Mouse (Mus musculus): ENCODE measurements around the gene Smyd2. TPM values are rescaled to one million over a fixed set of nuclear protein-coding genes. Genes with fewer than 3 reads are reported as not detected.

The Smyd2 gene
- polyA plus RNA-seq, 1 experiment from 2014 or later, result 83.1 TPM

DNA sequence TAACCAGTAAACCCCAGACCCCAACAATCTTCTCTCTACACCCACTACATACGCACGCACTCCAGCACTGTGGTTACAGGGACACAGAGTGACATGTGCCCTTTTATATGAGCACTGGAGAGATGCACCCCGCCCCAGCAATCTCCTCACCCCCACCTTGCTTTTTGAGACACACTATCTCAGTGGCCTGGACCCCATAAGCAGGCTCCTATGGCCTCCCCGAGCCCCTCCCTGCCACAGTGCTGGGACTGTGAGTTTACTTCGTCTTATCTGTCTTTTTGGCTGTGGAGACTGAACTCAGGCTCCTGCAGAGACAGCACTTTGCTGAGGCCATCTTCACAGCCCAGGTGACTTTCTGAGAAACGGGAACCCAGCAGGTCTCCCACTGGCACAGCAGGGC is 36.2 kb downstream of the Smyd2 start:
- no peaks in the 10 kb centered on the region for H3K9me3 ChIP-seq
- peaks cover 6% of the 10 kb centered on the region; the same call in 1 of the 2 replicates for H3K4me1 ChIP-seq
- no peak overlapping the region for H3K4me3 ChIP-seq
- H3K36me3 ChIP-seq, result peaks cover 13% of the 10 kb centered on the region; the same call in 1 of the 2 replicates
- no peaks in the 10 kb centered on the region for H3K27me3 ChIP-seq
- H3K9ac ChIP-seq, result no peak overlapping the region
- H3K4me2 ChIP-seq (replicated peaks), result no peak overlapping the region
- no peak overlapping the region for H3K27ac ChIP-seq
- no peak for ATAC-seq (ENCODE audit: insufficient number of reproducible peaks, insufficient read depth, low FRiP score, low TSS enrichment)
- WGBS, result 86% methylated on average over 6 of the region's 6 CpGs

- 0 out of 2 replicates have a peak overlapping the region, but pooled peaks have one; percentile 6 for H3K27ac ChIP-seq
- peaks cover 13% of the 10 kb centered on the region; the same call in 1 of the 2 replicates for H3K36me3 ChIP-seq
- H3K4me3 ChIP-seq, result no peak overlapping the region
- peaks cover 3% of the 10 kb centered on the region; the same call in 1 of the 2 replicates for H3K4me1 ChIP-seq
- 76% methylated on average over 13 of the region's 13 CpGs for WGBS
- H3K9ac ChIP-seq, result no peak overlapping the region
- no peaks in the 10 kb centered on the region for H3K27me3 ChIP-seq
- no peak for ATAC-seq (ENCODE audit: insufficient number of reproducible peaks, insufficient read depth, low FRiP score, low TSS enrichment)
- no peaks in the 10 kb centered on the region for H3K9me3 ChIP-seq
- no peak overlapping the region for H3K4me2 ChIP-seq (replicated peaks)
Measured at GRCm38 (mm10) chr1:189884951-189885350, 37.2 kb downstream of the Smyd2 start.

- Histone ChIP-seq H3K36me3 (peaks cover 13% of the 10 kb centered on the region; the same call in 1 of the 2 replicates), H3K27ac (no peak overlapping the region)
- no peak for ATAC-seq (ENCODE audit: insufficient number of reproducible peaks, insufficient read depth, low FRiP score, low TSS enrichment)
Measured at GRCm38 (mm10) chr1:189883531-189884170, 38.5 kb downstream of the Smyd2 start.

GRCm38 (mm10) chr1:189882886-189883285 is 39.3 kb downstream of the Smyd2 start:
- Histone ChIP-seq H3K27ac (no peak overlapping the region; the same call in 1 of the 2 replicates), H3K9me3 (no peaks in the 10 kb centered on the region)
- 39% methylated on average over 7 of the region's 7 CpGs for WGBS

More at GRCm38 (mm10) chr1:189883531-189884170, 38.5 kb downstream of the Smyd2 start:
- H3K4me3 ChIP-seq, result no peak overlapping the region
- no peaks in the 10 kb centered on the region for H3K9me3 ChIP-seq
- H3K27me3 ChIP-seq, result no peaks in the 10 kb centered on the region
- 36% methylated on average over 18 of the region's 18 CpGs for WGBS
- no peak overlapping the region for H3K4me2 ChIP-seq (replicated peaks)
- no peaks in the 10 kb centered on the region; the same call in 1 of the 2 replicates for H3K4me1 ChIP-seq
- no peak overlapping the region for H3K9ac ChIP-seq

GRCm38 (mm10) chr1:189880745-189881144 is 41.4 kb downstream of the Smyd2 start:
- WGBS, result 78% methylated on average over 14 of the region's 14 CpGs
- no peak overlapping the region for H3K9ac ChIP-seq

More at GRCm38 (mm10) chr1:189882886-189883285, 39.3 kb downstream of the Smyd2 start:
- H3K36me3 ChIP-seq, result peaks cover 13% of the 10 kb centered on the region; the same call in 1 of the 2 replicates
- no peaks in the 10 kb centered on the region for H3K27me3 ChIP-seq
- H3K4me1 ChIP-seq, result no peaks in the 10 kb centered on the region; the same call in 1 of the 2 replicates
- H3K4me2 ChIP-seq (replicated peaks), result no peak overlapping the region
- no peak overlapping the region for H3K4me3 ChIP-seq
- no peak for ATAC-seq (ENCODE audit: insufficient number of reproducible peaks, insufficient read depth, low FRiP score, low TSS enrichment)
- H3K9ac ChIP-seq, result no peak overlapping the region

GRCm38 (mm10) chr1:189879965-189880364 is 42.2 kb downstream of the Smyd2 start:
- Histone ChIP-seq H3K27ac (no peak overlapping the region), H3K27me3 (no peaks in the 10 kb centered on the region), H3K4me2 (replicated peaks) (no peak overlapping the region), H3K9ac (no peak overlapping the region), H3K36me3 (peaks cover 4% of the 10 kb centered on the region; the same call in 1 of the 2 replicates), H3K9me3 (no peaks in the 10 kb centered on the region), H3K4me3 (no peak overlapping the region), H3K4me1 (peaks cover 6% of the 10 kb centered on the region; the same call in 1 of the 2 replicates)
- ATAC-seq (ENCODE audit: insufficient number of reproducible peaks, insufficient read depth, low FRiP score, low TSS enrichment), result no peak
- 76% methylated on average over 8 of the region's 8 CpGs for WGBS

More at GRCm38 (mm10) chr1:189880745-189881144, 41.4 kb downstream of the Smyd2 start:
- no peak overlapping the region for H3K27ac ChIP-seq
- no peak for ATAC-seq (ENCODE audit: insufficient number of reproducible peaks, insufficient read depth, low FRiP score, low TSS enrichment)
- H3K4me2 ChIP-seq (replicated peaks), result no peak overlapping the region
- no peaks in the 10 kb centered on the region for H3K9me3 ChIP-seq
- H3K27me3 ChIP-seq, result no peaks in the 10 kb centered on the region
- no peak overlapping the region for H3K4me3 ChIP-seq
- H3K4me1 ChIP-seq, result no peaks in the 10 kb centered on the region; the same call in 1 of the 2 replicates
- peaks cover 4% of the 10 kb centered on the region; the same call in 1 of the 2 replicates for H3K36me3 ChIP-seq

DNA sequence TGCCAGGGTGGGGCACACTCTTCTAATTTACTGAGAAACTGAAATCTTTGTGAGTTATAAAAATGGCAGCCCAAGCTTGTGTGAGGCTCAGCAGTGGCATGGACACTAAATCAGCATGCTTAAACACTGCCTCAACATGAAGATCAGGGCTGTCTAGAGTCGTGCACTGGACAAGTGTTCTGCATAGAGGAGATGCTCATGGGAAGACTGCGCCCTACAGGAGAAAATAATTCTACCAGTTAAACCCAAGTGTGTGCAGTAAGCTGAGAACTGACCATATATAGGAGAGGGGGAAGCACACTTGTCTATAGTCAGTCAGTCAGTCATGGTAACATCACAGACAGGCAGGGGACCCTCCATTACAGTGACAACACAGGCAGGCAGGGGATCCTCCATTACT is 43.0 kb downstream of the Smyd2 start:
- no peaks in the 10 kb centered on the region for H3K9me3 ChIP-seq
- H3K4me2 ChIP-seq (replicated peaks), result no peak overlapping the region
- H3K27ac ChIP-seq, result no peak overlapping the region; the same call in 1 of the 2 replicates
- H3K27me3 ChIP-seq, result no peaks in the 10 kb centered on the region
- 0 out of 2 replicates have a peak, but pooled peaks have one; percentile 4 for ATAC-seq (ENCODE audit: insufficient number of reproducible peaks, insufficient read depth, low FRiP score, low TSS enrichment)
- H3K36me3 ChIP-seq, result peaks cover 4% of the 10 kb centered on the region; the same call in 1 of the 2 replicates
- H3K4me1 ChIP-seq, result peaks cover 6% of the 10 kb centered on the region; the same call in 1 of the 2 replicates
- no peak overlapping the region for H3K4me3 ChIP-seq
- 61% methylated on average over 2 of the region's 2 CpGs for WGBS
- H3K9ac ChIP-seq, result no peak overlapping the region

DNA sequence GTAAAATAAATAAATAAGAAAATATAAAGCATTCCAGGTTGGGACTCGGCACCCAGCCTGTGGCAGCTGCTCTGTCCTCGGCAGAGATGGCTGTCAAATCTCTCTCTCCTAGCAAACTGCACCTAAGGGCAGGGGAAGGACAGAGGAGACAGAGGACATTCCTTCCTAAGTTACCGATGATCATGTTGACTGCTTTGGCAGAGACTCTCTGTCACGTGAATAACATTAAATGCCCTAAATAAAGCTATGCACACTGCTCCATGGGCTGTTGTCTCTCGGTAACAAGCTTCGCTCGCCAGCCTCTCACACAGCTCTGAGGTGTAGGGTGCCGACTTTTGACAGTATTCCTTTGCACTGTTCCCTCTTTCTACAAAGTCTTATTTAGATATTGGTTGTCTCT is 46.0 kb downstream of the Smyd2 start:
- 0 out of 2 replicates have a peak, but pooled peaks cover 5% of the 10 kb centered on the region for H3K36me3 ChIP-seq
- H3K4me2 ChIP-seq (replicated peaks), result no peak overlapping the region
- no peaks in the 10 kb centered on the region for H3K27me3 ChIP-seq
- no peak overlapping the region for H3K4me3 ChIP-seq
- H3K9me3 ChIP-seq, result no peaks in the 10 kb centered on the region
- H3K9ac ChIP-seq, result no peak overlapping the region
- no peak for ATAC-seq (ENCODE audit: insufficient number of reproducible peaks, insufficient read depth, low FRiP score, low TSS enrichment)
- H3K4me1 ChIP-seq, result peaks cover 6% of the 10 kb centered on the region; the same call in 1 of the 2 replicates
- no peak overlapping the region for H3K27ac ChIP-seq
- WGBS, result 78% methylated on average over 8 of the region's 8 CpGs

GRCm38 (mm10) chr1:189875439-189875861 is 46.7 kb downstream of the Smyd2 start:
- Histone ChIP-seq H3K4me1 (peaks cover 6% of the 10 kb centered on the region; the same call in 1 of the 2 replicates), H3K27me3 (no peaks in the 10 kb centered on the region), H3K4me3 (no peak overlapping the region), H3K27ac (no peak overlapping the region), H3K9me3 (no peaks in the 10 kb centered on the region), H3K36me3 (peaks cover 11% of the 10 kb centered on the region; the same call in 1 of the 2 replicates), H3K4me2 (replicated peaks) (no peak overlapping the region), H3K9ac (no peak overlapping the region)
- 41% methylated on average over 6 of the region's 6 CpGs for WGBS
- no peak for ATAC-seq (ENCODE audit: insufficient number of reproducible peaks, insufficient read depth, low FRiP score, low TSS enrichment)

DNA sequence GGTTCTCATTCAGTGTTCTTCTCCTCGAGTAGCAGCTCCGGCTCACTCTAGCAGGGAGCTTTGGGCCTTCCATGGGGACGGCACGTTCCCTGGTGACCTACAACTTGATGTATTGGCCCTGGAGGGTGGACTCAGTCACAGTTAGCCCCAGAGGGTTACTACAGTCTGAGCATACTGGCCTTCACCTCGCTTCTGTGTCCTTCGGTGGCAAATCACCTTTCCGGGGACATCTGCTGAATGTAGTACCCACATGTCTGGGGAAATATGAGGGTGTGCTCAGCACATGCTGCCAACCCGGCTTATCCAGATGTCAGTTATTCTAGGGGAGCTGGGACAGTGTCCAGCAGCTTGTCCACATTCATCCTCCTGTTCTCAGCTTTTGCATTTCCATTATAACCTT is 48.6 kb downstream of the Smyd2 start:
- Histone ChIP-seq H3K4me1 (peaks cover 6% of the 10 kb centered on the region; the same call in 1 of the 2 replicates), H3K4me3 (no peak overlapping the region), H3K4me2 (replicated peaks) (no peak overlapping the region), H3K9ac (no peak overlapping the region), H3K9me3 (no peaks in the 10 kb centered on the region), H3K27ac (no peak overlapping the region), H3K27me3 (no peaks in the 10 kb centered on the region), H3K36me3 (peaks cover 23% of the 10 kb centered on the region; the same call in 1 of the 2 replicates)
- no peak for ATAC-seq (ENCODE audit: insufficient number of reproducible peaks, insufficient read depth, low FRiP score, low TSS enrichment)
- 86% methylated on average over 8 of the region's 8 CpGs for WGBS

- Histone ChIP-seq H3K4me1 (peaks cover 12% of the 10 kb centered on the region), H3K36me3 (peaks cover 28% of the 10 kb centered on the region), H3K9me3 (no peaks in the 10 kb centered on the region), H3K27ac (no peak overlapping the region), H3K4me3 (no peak overlapping the region), H3K27me3 (no peaks in the 10 kb centered on the region), H3K4me2 (replicated peaks) (no peak overlapping the region), H3K9ac (no peak overlapping the region)
- no peak for ATAC-seq (ENCODE audit: insufficient number of reproducible peaks, insufficient read depth, low FRiP score, low TSS enrichment)
- WGBS, result 65% methylated on average over 4 of the region's 4 CpGs
Measured at GRCm38 (mm10) chr1:189872050-189872449, 50.1 kb downstream of the Smyd2 start.

DNA sequence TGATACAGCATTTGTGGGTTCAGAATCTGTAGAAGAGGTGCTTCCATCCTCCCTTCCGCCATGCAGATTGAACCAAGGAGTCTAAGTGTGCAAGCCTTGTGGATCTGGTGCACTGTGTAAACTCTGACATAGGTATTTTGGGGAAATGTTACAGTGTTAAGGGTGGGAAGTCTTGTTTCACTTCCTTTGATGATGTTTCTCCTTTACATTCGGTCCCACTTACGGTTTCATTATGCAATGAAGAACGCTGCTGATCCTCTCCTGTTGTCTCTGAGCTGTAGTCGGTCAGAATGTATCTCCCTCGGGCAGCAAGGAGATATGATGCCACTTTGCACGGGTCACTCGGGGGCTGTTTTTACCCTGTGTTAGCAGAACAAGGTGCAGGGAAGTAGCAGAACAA is 50.5 kb downstream of the Smyd2 start:
- Histone ChIP-seq H3K9ac (no peak overlapping the region), H3K4me3 (no peak overlapping the region), H3K27ac (0 out of 2 replicates have a peak overlapping the region, but pooled peaks have one; percentile 23), H3K4me1 (peaks cover 15% of the 10 kb centered on the region), H3K9me3 (no peaks in the 10 kb centered on the region), H3K4me2 (replicated peaks) (no peak overlapping the region), H3K36me3 (peaks cover 31% of the 10 kb centered on the region), H3K27me3 (no peaks in the 10 kb centered on the region)
- 88% methylated on average over 8 of the region's 8 CpGs for WGBS
- no peak for ATAC-seq (ENCODE audit: insufficient number of reproducible peaks, insufficient read depth, low FRiP score, low TSS enrichment)

Measured in embryonic facial prominence, embryonic 12.5 days (tissue).